Mouse (Mus musculus) midbrain, postnatal 0 days (tissue): ENCODE results near the gene Mdc1. TPM values are rescaled to one million over a fixed set of nuclear protein-coding genes. Genes with fewer than 3 reads are reported as not detected.
A peak's percentile ranks its signal among the peaks of the same experiment; 100 is the strongest.

Experiments used
- ATAC-seq: fragments of 200-750 bp; cut with Nextera tagmentation; 2 replicates; pipeline ENCODE4 v1.8.0; 2017; ENCODE audit warnings: moderate number of reproducible peaks, mild to moderate bottlenecking, moderate TSS enrichment, moderate library complexity; ENCODE audit not compliant: low FRiP score
- DNase-seq: peaks from one replicate; pipeline ENCODE4 v3.0.0-alpha.2; 2015; ENCODE audit warnings: low spot score
- H3K27ac ChIP-seq: fragments of 300-500 bp; sonication (generic); 2 replicates; pipeline ENCODE4 v1.5.1; 2014; ENCODE audit warnings: low read depth, mild to moderate bottlenecking, low read length, mixed read lengths
- H3K27me3 ChIP-seq: fragments of 300-500 bp; sonication (generic); 2 replicates; pipeline ENCODE4 v1.6.1; 2014; ENCODE audit warnings: low read length, control low read depth, mixed read lengths; ENCODE audit not compliant: insufficient read depth
- H3K36me3 ChIP-seq: fragments of 300-500 bp; sonication (generic); 2 replicates; pipeline ENCODE4 v1.6.1; 2014; ENCODE audit warnings: low read length, control low read depth, mixed read lengths; ENCODE audit not compliant: insufficient read depth
- H3K4me1 ChIP-seq: fragments of 300-500 bp; sonication (generic); 2 replicates; pipeline ENCODE4 v1.6.1; 2014; ENCODE audit warnings: mild to moderate bottlenecking, control low read depth, antibody characterized with exemption, low read length, mixed read lengths; ENCODE audit not compliant: insufficient read depth
- H3K4me2 ChIP-seq: fragments of 300-500 bp; sonication (generic); 2 replicates; pipeline ENCODE4 v1.6.1; 2014; ENCODE audit warnings: low read depth, mild to moderate bottlenecking, low read length, mixed read lengths; ENCODE audit not compliant: poor library complexity, severe bottlenecking
- H3K4me3 ChIP-seq: fragments of 300-500 bp; sonication (generic); 2 replicates; pipeline ENCODE4 v1.5.1; 2014; ENCODE audit warnings: low read depth, mild to moderate bottlenecking, low read length, moderate library complexity
- H3K9ac ChIP-seq: fragments of 300-500 bp; sonication (generic); replicated peaks from 2 replicates; pipeline ENCODE4 v1.6.1; 2014; ENCODE audit warnings: mild to moderate bottlenecking, low read length, moderate library complexity, mixed read lengths; ENCODE audit not compliant: poor library complexity, severe bottlenecking
- H3K9me3 ChIP-seq: fragments of 300-500 bp; sonication (generic); 2 replicates; pipeline ENCODE4 v1.6.1; 2016; ENCODE audit warnings: low read length, control low read depth
- CTCF ChIP-seq: IDR thresholded peaks from 2 replicates; pipeline ENCODE4 v1.5.1; 2016; ENCODE audit warnings: antibody characterized with exemption, mild to moderate bottlenecking
- WGBS: fragments of 180-500 bp; shearing (Covaris S2); extraction: QIAGEN DNeasy Blood & Tissue Kit; methylation state at CpG from one replicate; pipeline ENCODE4 v1.1.7; 2014; 5-methylcytosine and 5-hydroxymethylcytosine counted together
- polyA plus RNA-seq: library from polyadenylated mRNA; unstranded; fragments of >200 nt; fragmentation: Nextera tagmentation; extraction: Ambion mirVana; gene quantifications from 2 replicates; pipeline ENCODE4 v1.2.1, GENCODE M21; 2015
- total RNA-seq: library from RNA; depleted of rRNA; stranded (reverse); fragments of >200 nt; gene quantifications from 2 replicates; pipeline ENCODE4 v1.2.3, GENCODE M21; 2014

Gene Mdc1
- total and polyA plus RNA-seq, 2 experiments from 2014 or later, result 3.7 to 22.6 TPM

DNA sequence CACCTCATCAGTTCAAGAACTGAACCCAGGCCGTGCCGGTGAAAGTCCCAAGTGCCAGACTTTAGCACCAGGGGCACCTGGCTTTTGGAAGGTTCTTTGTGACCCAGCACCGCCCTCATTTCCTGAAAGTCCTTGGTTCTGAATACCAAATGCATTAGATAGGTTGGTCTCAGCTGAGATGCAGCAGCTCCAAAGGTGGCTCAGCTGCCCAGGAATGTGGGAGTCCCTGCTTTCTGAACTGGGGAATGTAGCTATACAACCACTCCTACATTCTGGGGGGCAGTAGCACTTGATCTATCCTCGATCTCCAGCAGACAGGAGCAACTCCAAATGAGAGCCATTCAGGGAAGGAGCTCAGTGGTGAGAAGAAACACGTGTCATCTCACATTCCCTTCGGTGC is 28.6 kb upstream of the Mdc1 start:
- Histone ChIP-seq H3K4me3 (no peak overlapping the region), H3K27me3 (no peaks in the 10 kb centered on the region), H3K9ac (no peak overlapping the region), H3K9me3 (no peaks in the 10 kb centered on the region), H3K4me1 (no peaks in the 10 kb centered on the region), H3K27ac (no peak overlapping the region), H3K36me3 (no peaks in the 10 kb centered on the region), H3K4me2 (no peak overlapping the region)
- WGBS, result 71% methylated on average over 6 of the region's 6 CpGs
- ATAC-seq, result no peak
- no peak for TF ChIP-seq CTCF
- DNase-seq, result no peak

DNA sequence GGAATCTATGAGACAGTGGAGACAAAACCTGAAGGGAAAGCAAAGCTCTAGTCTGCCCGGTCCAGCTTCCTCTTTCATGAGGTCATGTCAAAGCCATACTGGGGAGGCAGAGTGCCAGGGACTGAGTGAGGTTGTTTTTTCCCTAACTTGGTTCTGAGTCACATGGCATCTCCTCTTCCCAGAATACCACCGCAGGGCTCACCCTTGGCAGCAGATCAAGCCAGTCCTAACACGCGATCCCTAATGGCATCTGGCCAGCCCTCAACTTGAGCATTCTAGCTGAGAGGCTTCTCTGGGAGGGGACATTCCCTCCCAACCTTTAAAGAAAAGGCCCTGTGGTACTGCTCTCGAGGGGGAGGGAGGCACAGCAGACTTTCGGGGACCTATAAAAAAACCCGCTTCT is 28.1 kb upstream of the Mdc1 start:
- H3K9ac ChIP-seq, result no peak overlapping the region
- ATAC-seq (no peak), DNase-seq (peak; percentile 82)
- H3K27me3 ChIP-seq, result no peaks in the 10 kb centered on the region
- no peaks in the 10 kb centered on the region for H3K9me3 ChIP-seq
- 59% methylated on average over 7 of the region's 7 CpGs for WGBS
- no peaks in the 10 kb centered on the region for H3K36me3 ChIP-seq
- H3K4me1 ChIP-seq, result no peaks in the 10 kb centered on the region
- H3K27ac ChIP-seq, result peak overlapping the region; percentile 44
- no peak overlapping the region for H3K4me2 ChIP-seq
- no peak overlapping the region for H3K4me3 ChIP-seq
- no peak for TF ChIP-seq CTCF

DNA sequence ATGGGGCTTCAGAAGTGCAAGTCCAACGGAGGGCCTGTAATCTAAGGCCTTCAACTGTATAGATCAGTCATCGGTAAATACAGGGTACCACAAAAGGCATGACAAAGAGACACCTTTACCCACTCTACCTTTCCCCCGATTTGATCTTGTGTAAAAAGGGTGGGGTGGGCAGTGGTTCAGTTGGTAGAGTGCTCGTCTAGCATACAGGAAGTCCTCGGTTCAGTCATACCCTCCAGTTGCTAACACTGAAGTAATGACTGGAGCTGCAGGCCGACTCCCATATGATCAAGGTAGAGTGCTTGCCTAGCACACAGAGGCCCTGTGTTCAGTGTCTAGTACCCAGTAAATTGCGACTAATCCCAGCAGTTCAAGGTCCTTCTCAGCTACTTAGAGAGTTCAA is 27.7 kb upstream of the Mdc1 start:
- H3K4me3 ChIP-seq, result no peak overlapping the region
- ATAC-seq (no peak), DNase-seq (no peak)
- no peaks in the 10 kb centered on the region for H3K4me1 ChIP-seq
- no peaks in the 10 kb centered on the region for H3K9me3 ChIP-seq
- H3K36me3 ChIP-seq, result no peaks in the 10 kb centered on the region
- peak overlapping the region; percentile 44 for H3K27ac ChIP-seq
- no peak overlapping the region for H3K4me2 ChIP-seq
- WGBS, result 82% methylated on average over 7 of the region's 7 CpGs
- TF ChIP-seq CTCF, result no peak
- H3K9ac ChIP-seq, result no peak overlapping the region
- no peaks in the 10 kb centered on the region for H3K27me3 ChIP-seq

DNA sequence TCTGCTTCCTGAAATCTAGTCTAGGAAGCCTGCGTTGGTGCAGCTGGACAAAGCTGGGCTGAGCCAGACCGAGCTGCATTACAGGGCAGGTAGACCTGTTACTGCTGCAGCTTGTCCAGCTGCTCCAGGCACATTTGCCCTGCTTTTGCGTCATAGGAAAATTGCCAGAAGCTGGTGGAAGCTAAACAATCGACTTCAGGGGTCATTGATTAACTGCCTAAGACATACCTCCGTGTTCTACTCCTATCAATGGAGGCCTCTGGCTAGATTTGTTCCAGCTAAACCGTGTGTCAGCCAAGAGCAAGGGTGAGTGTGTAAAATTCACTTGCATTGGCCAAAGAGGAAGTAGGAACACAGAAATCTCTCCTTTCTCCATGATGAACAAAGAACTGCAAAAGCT is 26.6 kb upstream of the Mdc1 start:
- Histone ChIP-seq H3K4me3 (no peak overlapping the region), H3K27ac (no peak overlapping the region), H3K36me3 (no peaks in the 10 kb centered on the region), H3K4me1 (no peaks in the 10 kb centered on the region), H3K27me3 (no peaks in the 10 kb centered on the region), H3K4me2 (no peak overlapping the region), H3K9me3 (no peaks in the 10 kb centered on the region), H3K9ac (no peak overlapping the region)
- no peak for ATAC-seq
- no peak for TF ChIP-seq CTCF
- DNase-seq, result no peak
- 68% methylated on average over 6 of the region's 6 CpGs for WGBS

- no peak for TF ChIP-seq CTCF
- no peak overlapping the region for H3K4me2 ChIP-seq
- H3K9ac ChIP-seq, result no peak overlapping the region
- no peak overlapping the region for H3K27ac ChIP-seq
- H3K27me3 ChIP-seq, result peaks cover 4% of the 10 kb centered on the region
- H3K9me3 ChIP-seq, result no peaks in the 10 kb centered on the region
- DNase-seq (no peak), ATAC-seq (no peak)
- H3K4me3 ChIP-seq, result no peak overlapping the region
- no peaks in the 10 kb centered on the region for H3K4me1 ChIP-seq
- 42% methylated on average over 7 of the region's 7 CpGs for WGBS
- H3K36me3 ChIP-seq, result no peaks in the 10 kb centered on the region
These were observed 25.5 kb upstream of the Mdc1 start for GRCm38 (mm10) chr17:35815836-35816235.

DNA sequence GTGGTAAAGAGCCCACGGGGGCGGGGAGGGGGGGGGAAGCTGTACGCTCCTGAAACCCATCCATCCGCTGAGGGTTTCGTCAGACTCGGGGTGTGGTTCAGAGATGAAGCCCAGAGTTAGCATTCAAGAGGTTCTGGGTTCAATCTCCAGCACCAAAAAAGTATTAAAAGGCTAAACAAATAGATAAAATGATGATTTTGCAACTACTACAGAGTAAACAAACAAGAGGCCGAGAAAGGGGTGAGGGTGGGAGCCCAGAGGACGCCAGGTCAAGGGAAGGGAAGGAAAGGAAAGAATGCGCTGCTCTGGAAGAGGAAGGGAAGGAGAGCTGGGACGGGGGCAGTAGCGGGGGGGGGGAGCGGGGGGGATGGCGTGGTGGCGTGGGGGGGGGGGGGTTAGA is 24.6 kb upstream of the Mdc1 start:
- H3K9ac ChIP-seq, result no peak overlapping the region
- 54% methylated on average over 8 of the region's 14 CpGs for WGBS

More for the DNA sequence above, 24.6 kb upstream of the Mdc1 start:
- peaks cover 7% of the 10 kb centered on the region for H3K27me3 ChIP-seq
- ATAC-seq (no peak), DNase-seq (no peak)
- H3K4me1 ChIP-seq, result no peaks in the 10 kb centered on the region; the same call in 1 of the 2 replicates
- no peak for TF ChIP-seq CTCF
- H3K4me2 ChIP-seq, result no peak overlapping the region
- H3K4me3 ChIP-seq, result no peak overlapping the region
- H3K27ac ChIP-seq, result no peak overlapping the region
- no peaks in the 10 kb centered on the region for H3K9me3 ChIP-seq
- H3K36me3 ChIP-seq, result no peaks in the 10 kb centered on the region
